Mouse (Mus musculus) adipose tissue, adult 10 weeks (tissue): ENCODE measurements around the gene Bpi. TPM values are rescaled to one million over a fixed set of nuclear protein-coding genes. Genes with fewer than 3 reads are reported as not detected.

Experiments used
- polyA plus RNA-seq: library from polyadenylated mRNA; stranded (reverse); fragments of 350-450 nt; fragmentation: Illumina TruSeq; extraction: RNeasy Lipid Tissue Mini Kit (QIAGEN cat#74804); gene quantifications from one replicate; pipeline ENCODE4 v1.2.3, GENCODE M21; 2014; ENCODE audit warnings: low read depth, low replicate concordance

Gene Bpi
- 67.1 TPM for polyA plus RNA-seq

DNA sequence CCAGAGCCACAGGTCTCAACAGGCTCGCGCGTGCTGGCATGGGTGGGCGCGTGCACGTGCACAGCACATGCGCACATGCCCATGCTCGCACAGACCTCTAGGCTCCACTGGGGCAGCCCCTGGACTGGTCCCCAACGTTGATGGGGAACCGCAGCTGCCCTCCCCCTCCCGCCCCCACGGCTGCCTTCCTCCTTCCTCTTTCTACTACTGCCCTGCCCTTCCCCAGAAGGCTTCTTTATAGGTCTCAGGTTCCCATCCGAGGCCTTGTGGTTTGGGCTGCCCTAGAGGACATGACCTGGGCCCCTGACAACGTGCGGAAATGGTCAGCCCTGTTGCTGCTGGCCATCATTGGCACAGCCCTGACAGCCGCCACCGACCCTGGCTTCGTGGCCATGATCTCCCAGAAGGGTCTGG is at the start of gene Bpi:
Bpi (plus strand) TSS at position 90 of the 414 bp plus-strand sequence.

DNA sequence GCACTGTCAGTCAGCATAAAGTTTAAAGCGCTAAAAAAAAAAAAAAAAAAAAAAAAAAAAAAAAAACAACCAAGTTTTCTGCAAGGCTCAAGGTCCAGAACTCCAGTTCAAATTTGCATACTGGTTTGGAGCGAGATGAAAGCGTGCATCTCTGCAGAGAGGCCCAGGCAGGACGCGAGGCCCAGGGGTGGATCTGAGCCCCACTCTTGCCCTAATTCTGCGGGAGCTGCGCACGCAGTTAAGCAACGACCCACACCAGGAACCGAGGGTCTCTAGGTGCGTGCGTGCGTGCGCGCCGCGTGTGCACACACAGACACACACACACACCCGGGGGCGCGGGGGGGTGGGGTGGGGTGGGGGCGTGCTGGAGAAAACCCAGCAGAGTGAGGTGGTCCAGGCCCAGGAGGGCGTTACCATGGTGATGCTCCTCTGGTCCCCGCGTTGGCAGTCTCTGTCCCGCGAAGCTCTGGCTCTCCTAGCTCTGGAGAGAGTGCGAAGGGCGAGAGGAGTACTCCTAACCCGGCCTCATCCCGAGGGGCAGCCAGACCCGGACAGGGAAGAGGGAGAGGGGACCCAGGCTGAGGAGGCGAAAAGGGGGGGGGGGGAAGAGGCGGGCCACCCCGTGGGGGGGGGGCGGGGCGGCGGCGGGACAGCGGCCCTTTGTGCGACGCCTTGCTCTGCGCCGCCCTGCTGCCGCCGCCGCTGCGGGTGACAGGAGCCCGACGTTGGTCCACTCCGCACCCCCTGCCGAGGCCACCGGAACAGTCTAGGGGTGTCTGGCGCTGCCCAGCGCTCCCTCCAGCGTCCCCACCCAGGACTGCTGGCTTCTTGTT is 29.0 kb upstream of the Bpi start, which contains the start of gene D630003M21Rik:
D630003M21Rik (minus strand) TSS at position 553 of the 833 bp plus-strand sequence.

DNA sequence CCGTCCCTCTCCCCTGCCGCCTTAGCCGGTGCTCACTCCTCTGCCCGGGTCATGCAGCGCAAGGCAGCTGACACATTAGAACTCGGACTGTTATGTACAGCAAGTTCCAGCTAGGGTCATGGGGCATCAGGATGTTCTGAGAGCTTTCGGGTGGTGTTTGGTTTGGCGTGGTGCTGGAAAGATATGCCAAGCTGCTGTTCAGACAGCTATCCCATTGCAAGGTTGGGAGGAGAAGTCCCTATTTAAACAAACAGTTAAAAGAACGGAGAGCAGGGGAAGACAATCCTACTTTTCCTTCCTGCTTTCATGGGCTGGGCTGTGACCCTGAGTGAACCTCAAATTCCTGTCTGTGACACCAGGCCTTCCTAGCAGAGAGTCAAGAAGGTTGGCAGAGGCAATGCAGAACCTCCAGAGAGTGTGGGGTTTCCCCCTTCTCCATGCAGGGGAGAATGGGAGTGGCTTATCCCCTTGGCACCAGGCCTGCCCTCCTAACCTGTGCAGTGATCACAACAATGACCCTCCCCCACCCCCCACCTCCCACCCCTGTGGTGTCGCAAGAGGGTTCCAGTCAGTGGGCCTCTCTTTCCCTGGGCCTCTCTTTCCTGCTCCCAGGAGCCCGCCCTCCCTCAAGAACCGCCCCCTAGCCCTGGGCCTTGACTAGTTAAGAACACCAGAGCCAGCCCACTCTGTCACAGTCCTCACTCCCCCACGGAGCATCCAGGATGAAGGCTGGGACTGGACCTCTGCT is 48.2 kb downstream of the Bpi start, which contains the start of gene Lbp:
Lbp (plus strand) TSS at position 546 of the 748 bp plus-strand sequence.

Other genes starting within 250 kb of the Bpi start
- 11.6 TPM for gene Tti1, start 229.7 kb upstream of the Bpi start, polyA plus RNA-seq
- 16.2 TPM for gene Rprd1b, start 229.6 kb upstream of the Bpi start, polyA plus RNA-seq
- 140 TPM for gene Tgm2, start 111.7 kb upstream of the Bpi start, polyA plus RNA-seq
- 13.7 TPM for gene D630003M21Rik, start 28.9 kb upstream of the Bpi start, polyA plus RNA-seq
- gene Lbp, start 48.4 kb downstream of the Bpi start, polyA plus RNA-seq, result 80.3 TPM
- gene Snhg11, start 117.5 kb downstream of the Bpi start, polyA plus RNA-seq, result 23.0 TPM
- 21.4 TPM for gene Ralgapb, start 151.8 kb downstream of the Bpi start, polyA plus RNA-seq
- gene Adig, start 244.5 kb downstream of the Bpi start, polyA plus RNA-seq, result 220 TPM